Mouse (Mus musculus): ENCODE data around the gene Nktr.

Gene Nktr

GRCm38 (mm10) chr9:121762248-121762647 is 43.3 kb downstream of the Nktr start:
- no peak for DNase-seq

DNA sequence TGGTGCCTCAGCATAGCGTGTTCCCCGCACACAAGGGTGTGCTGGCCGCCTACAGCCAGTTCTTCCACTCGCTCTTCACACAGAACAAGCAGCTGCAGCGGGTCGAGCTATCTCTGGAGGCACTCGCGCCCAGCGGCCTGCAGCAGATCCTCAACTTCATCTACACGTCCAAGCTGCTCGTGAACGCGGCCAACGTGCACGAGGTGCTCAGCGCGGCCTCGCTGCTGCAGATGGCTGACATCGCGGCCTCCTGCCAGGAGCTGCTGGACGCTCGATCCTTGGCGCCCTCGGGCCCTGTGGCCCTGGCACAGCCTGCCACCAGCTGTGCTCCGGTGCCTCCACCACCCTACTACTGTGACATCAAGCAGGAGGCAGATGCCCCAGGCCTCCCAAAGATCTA is 43.8 kb downstream of the Nktr start:
- DNase-seq, result no peak

DNA sequence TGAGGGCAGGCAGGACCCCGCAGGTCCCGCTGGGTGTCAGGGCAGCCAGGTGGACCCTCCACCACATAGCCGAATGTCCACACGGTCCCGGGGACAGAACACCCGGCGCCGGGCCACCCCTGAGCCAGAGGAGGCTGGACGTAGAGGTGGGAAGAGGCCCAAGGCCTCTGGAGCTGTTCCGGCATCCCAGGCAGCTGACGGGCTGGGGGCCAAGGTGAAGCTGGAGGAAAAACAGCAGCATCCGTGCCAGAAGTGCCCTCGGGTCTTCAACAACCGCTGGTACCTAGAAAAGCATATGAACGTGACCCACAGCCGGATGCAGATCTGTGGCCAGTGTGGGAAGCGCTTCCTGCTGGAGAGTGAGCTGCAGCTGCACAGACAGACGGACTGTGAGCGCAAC is 44.7 kb downstream of the Nktr start:
- no peak for DNase-seq

DNA sequence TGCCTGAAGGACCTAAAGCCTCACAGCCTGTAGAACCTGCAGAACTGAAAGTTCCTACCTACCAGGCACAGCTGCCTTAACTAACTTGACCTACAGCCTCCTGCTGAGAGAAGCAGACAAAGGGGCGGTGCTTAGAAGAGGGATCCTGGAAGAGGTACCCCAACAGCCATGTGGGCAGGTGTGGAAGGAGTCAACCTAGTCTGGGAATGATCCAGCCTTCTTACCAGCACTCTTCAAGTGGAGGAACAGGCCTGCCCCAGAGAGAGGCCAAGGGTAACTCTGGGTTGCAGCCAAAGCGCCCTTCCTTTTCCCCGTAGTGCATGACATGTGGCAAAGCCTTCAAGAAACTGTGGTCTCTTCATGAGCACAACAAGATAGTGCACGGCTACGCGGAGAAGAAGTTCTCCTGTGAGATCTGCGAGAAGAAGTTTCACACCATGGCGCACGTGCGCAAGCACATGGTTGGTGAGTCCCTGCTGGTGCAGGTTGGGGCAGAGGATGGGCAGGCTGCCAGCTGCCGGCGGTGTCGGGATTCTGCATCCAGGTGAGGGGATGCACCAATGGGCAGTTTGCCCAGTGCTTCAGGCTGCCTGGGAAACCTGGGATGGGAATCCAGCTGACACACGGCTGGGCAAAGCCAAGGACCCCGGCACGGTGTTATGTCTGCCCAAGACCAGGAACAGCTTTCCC is 46.3 kb downstream of the Nktr start:
- DNase-seq, result no peak

- DNase-seq, result no peak
Measured at GRCm38 (mm10) chr9:121772412-121772811, 53.4 kb downstream of the Nktr start.

- DNase-seq, result no peak
Measured at GRCm38 (mm10) chr9:121775951-121776350, 57.0 kb downstream of the Nktr start.

DNA sequence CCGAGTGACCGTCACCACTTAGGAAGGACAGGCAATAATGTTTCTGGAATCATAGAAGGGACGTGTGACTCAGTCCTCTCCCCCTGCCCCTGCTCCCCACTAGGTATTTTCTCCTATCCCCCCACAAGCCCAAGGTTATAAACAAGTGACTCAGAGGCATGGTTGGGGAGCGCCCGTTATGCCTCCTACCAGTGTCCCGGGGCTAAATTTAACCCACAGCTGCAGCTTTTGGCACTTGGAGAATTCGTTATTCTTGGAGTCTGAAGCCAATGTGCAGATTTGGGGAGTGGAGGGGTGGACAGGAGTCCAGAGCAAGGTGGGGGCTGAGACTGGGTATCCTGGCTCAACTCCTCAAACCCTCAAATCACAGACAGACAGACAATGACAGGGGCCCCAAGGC is 57.5 kb downstream of the Nktr start:
- no peak for DNase-seq

- no peak for DNase-seq
Measured at GRCm38 (mm10) chr9:121777484-121778065, 58.6 kb downstream of the Nktr start, which contains the start of gene Klhl40. TSS of gene Klhl40 (plus strand) at chr9:121777607.

- no peak for DNase-seq
Measured at GRCm38 (mm10) chr9:121778066-121778624, 59.2 kb downstream of the Nktr start.

- no peak for DNase-seq
Measured at GRCm38 (mm10) chr9:121784801-121785200, 65.8 kb downstream of the Nktr start.

DNA sequence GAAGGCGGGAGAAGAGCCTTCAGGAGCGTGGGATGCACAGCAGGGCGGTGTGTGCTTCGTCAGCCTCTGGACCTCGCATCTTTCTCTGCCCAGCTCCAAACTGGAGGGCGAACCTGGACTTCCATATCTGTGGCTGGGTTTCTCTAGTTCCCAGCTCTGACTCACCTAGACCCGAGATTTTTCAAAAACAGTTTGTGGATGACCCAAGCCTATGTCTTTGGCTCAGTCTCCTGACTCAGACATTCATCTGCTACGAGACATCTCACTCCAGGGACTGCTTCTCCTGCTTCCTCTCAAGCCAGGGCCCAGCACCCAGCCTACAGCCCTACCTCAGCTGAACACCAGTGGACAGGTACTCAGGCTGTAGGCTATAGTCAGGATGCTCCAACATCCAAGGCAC is 66.3 kb downstream of the Nktr start:
- no peak for DNase-seq

DNA sequence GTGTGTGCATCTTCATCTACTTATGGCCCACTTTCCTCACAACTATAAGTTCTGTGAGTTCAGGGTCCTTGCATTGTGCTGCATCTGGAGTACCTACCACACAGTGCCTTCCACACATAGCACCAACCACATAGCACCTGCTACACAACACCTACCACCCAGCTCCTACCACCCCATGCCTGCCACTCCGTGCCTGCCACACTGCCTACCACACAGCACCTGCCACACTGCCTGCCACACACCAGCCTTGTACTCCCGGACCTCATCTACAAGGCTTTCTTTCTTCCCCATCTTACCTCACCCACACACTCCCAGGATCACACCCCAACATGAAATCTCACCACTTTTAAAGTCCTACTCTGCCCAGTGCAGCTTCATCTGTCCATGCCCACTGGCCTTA is 67.4 kb downstream of the Nktr start:
- no peak for DNase-seq

DNA sequence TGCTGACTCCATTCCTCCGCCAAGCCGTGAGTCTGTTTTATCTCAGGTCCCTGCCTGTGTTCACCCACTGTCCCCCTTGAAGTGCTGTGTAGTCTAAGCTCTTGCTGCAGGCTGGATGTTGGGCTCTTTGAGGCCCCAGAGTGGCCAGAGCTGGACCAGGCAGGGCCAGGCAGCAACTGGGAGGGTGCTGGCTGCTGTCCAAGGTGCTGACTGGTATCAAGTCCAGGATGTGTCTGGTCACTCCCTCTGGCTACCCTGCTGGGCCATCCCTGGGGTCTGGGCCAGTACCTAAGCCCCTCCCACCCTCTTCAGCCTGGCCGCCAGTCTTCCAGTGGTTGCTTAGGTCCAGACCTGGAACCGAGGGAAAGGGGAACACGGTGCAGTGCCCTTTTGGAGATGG is 72.2 kb downstream of the Nktr start:
- peak; percentile 22 to 24 for DNase-seq

DNA sequence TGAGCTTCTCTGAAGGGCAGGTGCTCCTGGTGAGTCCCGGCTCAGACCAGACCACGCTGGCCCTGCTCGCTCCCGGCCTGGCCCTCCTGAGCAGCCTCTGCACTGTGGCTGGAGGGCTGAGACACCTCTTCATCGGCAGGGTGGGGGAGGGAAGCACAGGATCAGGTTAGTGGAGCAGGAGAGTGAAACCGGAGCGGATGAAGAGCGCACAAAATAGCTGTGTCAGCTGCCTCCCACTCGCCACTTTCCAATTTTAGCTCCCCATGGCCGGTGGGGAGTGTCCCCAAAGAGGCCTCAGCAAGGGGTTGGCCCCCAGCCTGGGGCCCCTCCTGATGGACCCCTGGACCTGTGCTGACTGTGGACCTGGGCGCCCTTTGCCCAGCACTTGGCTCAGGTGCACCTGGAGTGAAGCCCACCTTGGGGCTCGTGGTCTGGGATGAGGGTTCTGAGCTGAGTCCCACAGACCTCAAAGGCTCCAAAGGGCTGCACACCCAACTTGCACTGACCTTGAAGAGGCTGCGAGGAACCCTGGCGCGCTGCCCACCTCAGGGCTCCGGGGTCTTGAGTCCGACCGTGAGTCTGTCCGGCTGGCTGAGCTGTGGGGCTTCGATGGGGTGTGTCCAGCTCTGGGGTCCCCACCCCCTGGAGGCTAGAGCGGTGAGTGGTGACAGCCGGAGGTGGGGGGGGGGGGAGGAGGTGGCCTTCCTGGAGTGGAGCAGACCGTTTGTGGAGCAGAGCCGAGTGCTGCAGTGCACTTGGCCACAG is 73.0 kb downstream of the Nktr start, which contains the start of gene Hhatl:
TSS of gene Hhatl (minus strand) at position 751 of the 765 bp plus-strand sequence.
- no peak for DNase-seq

DNA sequence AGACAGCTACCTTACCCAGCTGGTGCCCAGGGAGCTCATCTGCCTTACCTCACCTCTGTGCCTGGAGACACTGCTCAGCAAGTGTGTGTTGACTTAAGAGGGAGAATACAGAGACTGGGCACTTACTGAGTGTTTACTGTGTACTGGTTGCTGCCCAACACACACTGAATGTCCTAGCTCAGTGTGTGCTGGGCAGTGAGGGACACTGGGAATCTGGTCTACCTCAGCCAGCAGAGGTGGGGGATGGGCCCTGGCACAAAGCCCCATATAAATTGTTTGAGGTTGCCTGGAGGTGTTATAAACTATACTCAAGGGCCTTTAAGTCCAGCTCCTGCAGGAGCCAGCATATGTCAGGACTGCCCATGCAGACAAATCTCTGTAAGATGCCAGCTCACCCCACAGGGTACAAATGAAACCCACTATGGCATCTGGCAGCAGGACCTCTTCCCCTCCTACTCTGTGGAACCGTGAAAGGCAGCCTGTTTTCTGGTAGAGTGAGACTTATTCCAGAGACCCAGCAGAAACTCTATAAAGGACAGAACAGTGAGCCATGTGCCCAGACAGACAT is 76.1 kb downstream of the Nktr start:
- no peak for DNase-seq

DNA sequence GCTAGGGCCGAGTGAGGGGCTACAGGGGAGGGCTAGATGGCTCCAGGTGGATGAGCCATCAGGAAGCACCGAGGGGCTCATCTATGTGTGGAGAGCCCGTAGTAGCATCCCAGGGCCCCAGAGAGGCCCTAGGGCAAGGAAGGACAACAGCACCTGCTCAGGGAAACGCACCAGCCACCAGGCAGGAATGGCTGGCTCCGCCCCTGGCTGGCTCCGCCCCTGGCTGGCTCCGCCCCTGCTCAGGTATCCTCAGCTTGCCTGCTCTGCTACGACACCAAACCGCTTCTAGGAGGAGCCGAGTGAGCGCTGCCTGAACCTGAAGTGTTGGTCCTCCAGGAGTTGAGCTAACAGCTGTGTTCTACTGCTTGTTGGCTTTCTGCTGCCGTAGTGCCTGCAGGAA is 78.8 kb downstream of the Nktr start:
- DNase-seq, result no peak

DNA sequence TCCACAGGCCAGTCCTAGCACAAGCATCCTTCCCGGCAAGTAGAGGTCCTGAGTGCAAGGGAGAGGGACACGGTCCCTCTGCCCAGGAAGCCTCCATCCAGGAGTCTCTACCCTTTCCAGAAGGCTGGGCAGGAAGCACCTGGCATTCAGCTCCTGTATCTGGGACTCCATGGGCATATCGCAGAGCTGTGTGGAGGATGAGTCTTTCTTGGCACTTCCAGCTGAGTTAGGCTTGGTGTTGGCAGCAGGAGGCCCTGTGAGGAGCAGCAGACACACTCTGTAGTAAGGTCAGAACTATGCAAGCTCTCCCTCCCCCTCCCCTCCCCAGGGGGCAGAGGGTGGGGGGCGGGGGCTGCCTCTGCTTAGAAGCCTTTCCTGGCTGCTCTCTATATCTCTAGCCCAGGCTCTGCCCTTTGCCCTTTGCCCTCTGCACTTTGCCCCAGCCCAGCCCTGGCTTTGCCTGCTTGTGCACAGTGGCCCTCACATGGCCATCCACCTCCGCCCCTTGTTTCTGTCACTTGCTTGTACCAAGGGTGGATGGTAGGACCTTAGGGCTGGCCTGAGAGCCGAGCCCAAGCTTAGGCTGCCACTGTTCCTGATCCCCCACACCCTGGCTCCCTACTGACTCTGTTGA is 80.0 kb downstream of the Nktr start:
- no peak for DNase-seq

DNA sequence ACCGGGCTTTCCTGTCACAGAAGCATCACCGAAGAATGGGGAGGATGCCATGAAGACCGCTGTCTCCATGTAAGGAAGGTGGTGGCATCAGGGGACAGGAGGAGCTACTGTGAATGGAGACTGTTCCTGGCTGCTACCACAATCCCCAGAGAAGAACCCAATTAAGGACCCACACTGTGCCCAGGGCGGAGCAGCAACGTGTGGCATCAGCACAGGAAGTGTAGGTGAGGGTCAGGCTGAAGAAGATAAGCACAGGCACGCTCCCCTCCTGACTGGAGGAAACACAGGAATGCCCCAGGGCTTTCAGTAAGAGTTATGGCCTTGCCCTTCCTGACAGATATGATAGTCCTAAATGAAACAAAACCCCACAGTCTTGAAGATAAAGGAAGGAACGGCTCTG is 83.8 kb downstream of the Nktr start:
- DNase-seq, result no peak
